Mouse (Mus musculus) MEL (cell line): ENCODE data around the gene Ankfn1. TPM values are rescaled to one million over a fixed set of nuclear protein-coding genes. Genes with fewer than 3 reads are reported as not detected.

ENCODE experiments used
- DNase-seq: peaks from one replicate; pipeline ENCODE4 v3.0.0; 2011; ENCODE audit warnings: low read depth, low spot score
- H3K27ac ChIP-seq: 2 replicates; pipeline ENCODE4 v1.5.1; 2012; ENCODE audit warnings: low read depth, mild to moderate bottlenecking, control low read depth, low read length, moderate library complexity; ENCODE audit not compliant: control insufficient read depth
- H3K27me3 ChIP-seq, 2 experiments: fragments of 150-350 bp in 1 of 2; sonication (generic) in 1 of 2; 2 replicates each; pipeline ENCODE4 v1.6.1; 2012; ENCODE audit warnings: low read length in 2 of 2, mild to moderate bottlenecking in 2 of 2, improper control_type of control experiment in 1 of 2, moderate library complexity in 1 of 2; ENCODE audit not compliant: insufficient read depth in 2 of 2, control insufficient read depth in 1 of 2
- H3K36me3 ChIP-seq, 2 experiments: 2 replicates each; pipeline ENCODE4 v1.6.1; 2012 to 2014; ENCODE audit warnings: low read length in 2 of 2, improper control_type of control experiment in 1 of 2, inconsistent platforms in 1 of 2, mild to moderate bottlenecking in 1 of 2; ENCODE audit not compliant: insufficient read depth in 2 of 2, control insufficient read depth in 1 of 2
- H3K4me1 ChIP-seq, 2 experiments: fragments of 150-350 bp in 1 of 2; sonication (generic) in 1 of 2; 2 replicates each; pipeline ENCODE4 v1.6.1; 2012; ENCODE audit warnings: low read length in 2 of 2, improper control_type of control experiment in 1 of 2, mild to moderate bottlenecking in 1 of 2; ENCODE audit not compliant: insufficient read depth in 2 of 2, control insufficient read depth in 1 of 2
- H3K4me3 ChIP-seq, 2 experiments: fragments of 150-350 bp in 1 of 2; sonication (generic) in 1 of 2; 2 replicates each; pipeline ENCODE4 v1.5.1; 2012; ENCODE audit warnings: low read depth in 2 of 2, low read length in 2 of 2, mild to moderate bottlenecking in 2 of 2, moderate library complexity in 2 of 2, control low read depth in 1 of 2, improper control_type of control experiment in 1 of 2; ENCODE audit not compliant: control insufficient read depth in 1 of 2, insufficient read depth in 1 of 2
- H3K79me2 ChIP-seq: 2 replicates; pipeline ENCODE4 v1.6.1; 2012; ENCODE audit warnings: mild to moderate bottlenecking, low read length, moderate library complexity; ENCODE audit not compliant: control insufficient read depth, poor library complexity, insufficient read depth
- H3K9ac ChIP-seq: 2 replicates; pipeline ENCODE4 v1.6.1; 2012; ENCODE audit warnings: low read depth, mild to moderate bottlenecking, control low read depth, low read length, moderate library complexity; ENCODE audit not compliant: control insufficient read depth, poor library complexity, severe bottlenecking
- H3K9me3 ChIP-seq: fragments of 150-350 bp; sonication (generic); replicated peaks from 2 replicates; pipeline ENCODE4 v1.6.1; 2012; ENCODE audit warnings: mild to moderate bottlenecking, low read length, improper control_type of control experiment, moderate library complexity; ENCODE audit not compliant: insufficient read depth
- BHLHE40 ChIP-seq: IDR thresholded peaks from 2 replicates; pipeline ENCODE4 v1.6.1; 2012; ENCODE audit warnings: low read depth, mild to moderate bottlenecking, inconsistent platforms, low read length, improper control_type of control experiment, borderline replicate concordance
- CHD2 ChIP-seq: IDR thresholded peaks from 2 replicates; pipeline ENCODE4 v1.6.1; 2011; ENCODE audit warnings: low read length, improper control_type of control experiment
- CTCF ChIP-seq, 3 experiments: IDR thresholded peaks in 2 of 3; conservative IDR thresholded peaks in 1 of 3; 2 replicates each; pipeline ENCODE4 v1.5.1; 2011 to 2012; ENCODE audit warnings: low read length in 3 of 3, low read depth in 2 of 3, mild to moderate bottlenecking in 2 of 3, improper control_type of control experiment in 1 of 3, inconsistent platforms in 1 of 3, mixed read lengths in 1 of 3, moderate library complexity in 1 of 3; ENCODE audit not compliant: control insufficient read depth in 1 of 3, insufficient read depth in 1 of 3, poor library complexity in 1 of 3, severe bottlenecking in 1 of 3
- ELF1 ChIP-seq: IDR thresholded peaks from 2 replicates; pipeline ENCODE4 v1.6.1; 2014; ENCODE audit warnings: low read depth, mild to moderate bottlenecking, inconsistent platforms, low read length, improper control_type of control experiment, moderate library complexity
- EP300 ChIP-seq, 2 experiments: IDR thresholded peaks; 2 replicates each; pipeline ENCODE4 v1.6.1; 2011; ENCODE audit warnings: improper control_type of control experiment in 2 of 2, low read length in 2 of 2, low read depth in 1 of 2, mild to moderate bottlenecking in 1 of 2
- GATA1 ChIP-seq: IDR thresholded peaks from 2 replicates; pipeline ENCODE4 v1.6.1; 2011; ENCODE audit warnings: low read depth, low read length, improper control_type of control experiment
- JUND ChIP-seq: IDR thresholded peaks from 2 replicates; pipeline ENCODE4 v1.6.1; 2011; ENCODE audit warnings: low read depth, mild to moderate bottlenecking, improper control_type of control experiment, low read length
- KAT2A ChIP-seq: conservative IDR thresholded peaks from 2 replicates; pipeline ENCODE4 v1.6.1; 2012; ENCODE audit warnings: low read depth, low read length, improper control_type of control experiment, inconsistent platforms
- MAFK ChIP-seq: IDR thresholded peaks from 2 replicates; pipeline ENCODE4 v1.6.1; 2011; ENCODE audit warnings: low read depth, mild to moderate bottlenecking, low read length, improper control_type of control experiment, borderline replicate concordance
- MAX ChIP-seq: IDR thresholded peaks from 2 replicates; pipeline ENCODE4 v1.6.1; 2011; ENCODE audit warnings: low read length, improper control_type of control experiment
- MAZ ChIP-seq: IDR thresholded peaks from 2 replicates; pipeline ENCODE4 v1.6.1; 2012; ENCODE audit warnings: low read depth, mild to moderate bottlenecking, inconsistent platforms, low read length, improper control_type of control experiment
- MYC ChIP-seq: IDR thresholded peaks from 2 replicates; pipeline ENCODE4 v1.6.1; 2011; ENCODE audit warnings: low read depth, mild to moderate bottlenecking, low read length, improper control_type of control experiment, moderate library complexity
- POLR2A ChIP-seq, 2 experiments: IDR thresholded peaks; 2 replicates each; pipeline ENCODE4 v1.6.1; 2011 to 2012; ENCODE audit warnings: low read length in 2 of 2, mild to moderate bottlenecking in 2 of 2, control low read depth in 1 of 2, improper control_type of control experiment in 1 of 2, low read depth in 1 of 2, moderate library complexity in 1 of 2; ENCODE audit not compliant: control insufficient read depth in 1 of 2, insufficient read depth in 1 of 2, poor library complexity in 1 of 2
- POLR2AphosphoS5 ChIP-seq: IDR thresholded peaks from 2 replicates; pipeline ENCODE4 v1.6.1; 2012; ENCODE audit warnings: low read depth, borderline replicate concordance, mild to moderate bottlenecking, inconsistent platforms, low read length, moderate library complexity, mixed read lengths
- RCOR1 ChIP-seq: IDR thresholded peaks from 2 replicates; pipeline ENCODE4 v1.6.1; 2012; ENCODE audit warnings: low read depth, mild to moderate bottlenecking, inconsistent platforms, low read length, improper control_type of control experiment
- SIN3A ChIP-seq: IDR thresholded peaks from 2 replicates; pipeline ENCODE4 v1.6.1; 2012; ENCODE audit warnings: low read length, improper control_type of control experiment, inconsistent platforms
- TAL1 ChIP-seq: IDR thresholded peaks from 2 replicates; pipeline ENCODE4 v1.6.1; 2012; ENCODE audit warnings: mild to moderate bottlenecking, inconsistent platforms, low read length, moderate library complexity, mixed read lengths
- TCF12 ChIP-seq: IDR thresholded peaks from 2 replicates; pipeline ENCODE4 v1.6.1; 2014; ENCODE audit warnings: low read depth, mild to moderate bottlenecking, inconsistent platforms, low read length, improper control_type of control experiment, moderate library complexity
- UBTF ChIP-seq: IDR thresholded peaks from 2 replicates; pipeline ENCODE4 v1.6.1; 2012; ENCODE audit warnings: low read depth, mild to moderate bottlenecking, inconsistent platforms, low read length, improper control_type of control experiment, moderate library complexity, borderline replicate concordance; ENCODE audit not compliant: insufficient read depth
- ZMIZ1 ChIP-seq: IDR thresholded peaks from 2 replicates; pipeline ENCODE4 v1.6.1; 2012; ENCODE audit warnings: low read depth, mild to moderate bottlenecking, inconsistent platforms, low read length, improper control_type of control experiment, moderate library complexity
- polyA plus RNA-seq, 2 experiments: library from polyadenylated mRNA; stranded (reverse) in 1 of 2; unstranded in 1 of 2; fragments of >175 nt in 1 of 2; fragments of >200 nt in 1 of 2; gene quantifications; 2 replicates each; pipeline versions ENCODE4 v1.2.1 to v1.2.4; 2012; ENCODE audit warnings: low replicate concordance in 2 of 2, low read depth in 1 of 2; ENCODE audit not compliant: insufficient read length in 2 of 2, insufficient read depth in 1 of 2, missing spikeins in 1 of 2
- total RNA-seq: library from RNA; depleted of rRNA; stranded (reverse); fragments of 300-350 nt; gene quantifications from 2 replicates; pipeline ENCODE4 v1.2.3, GENCODE M21; 2012

The Ankfn1 gene
- total and polyA plus RNA-seq, 3 experiments, result not detected

- DNase-seq, result no peak
- TF ChIP-seq CTCF (IDR thresholded peaks at IDR 0.05 in 2 of 3, conservative IDR thresholded peaks at IDR 0.05 in 1 of 3; ENCODE audit: control insufficient read depth in 1 of 3, insufficient read depth in 1 of 3, low read depth in 2 of 3, low read length in 3 of 3, poor library complexity in 1 of 3, severe bottlenecking in 1 of 3), result no peak
- TF ChIP-seq TAL1, result no peak
- TF ChIP-seq ELF1, result no peak
- no peak for TF ChIP-seq ZMIZ1
- TF ChIP-seq KAT2A, result no peak
- Histone ChIP-seq H3K4me1 (no peaks in the 10 kb centered on the region), H3K36me3 (no peaks in the 10 kb centered on the region), H3K27ac (no peak overlapping the region), H3K4me3 (no peak overlapping the region), H3K9me3 (no peaks in the 10 kb centered on the region), H3K79me2 (no peaks in the 10 kb centered on the region), H3K27me3 (no peaks in the 10 kb centered on the region), H3K9ac (no peak overlapping the region)
These were observed 12.3 kb downstream of the Ankfn1 start for GRCm38 (mm10) chr11:89765014-89765769.

- Histone ChIP-seq H3K27me3 (no peaks in the 10 kb centered on the region), H3K9me3 (no peaks in the 10 kb centered on the region), H3K4me1 (no peaks in the 10 kb centered on the region), H3K9ac (no peak overlapping the region), H3K27ac (no peak overlapping the region), H3K4me3 (no peak overlapping the region), H3K79me2 (no peaks in the 10 kb centered on the region)
- DNase-seq, result no peak
- no peak for TF ChIP-seq BHLHE40
- TF ChIP-seq POLR2AphosphoS5, result no peak
- no peak for TF ChIP-seq POLR2A (IDR thresholded peaks at IDR 0.05; ENCODE audit: control insufficient read depth in 1 of 2, insufficient read depth in 1 of 2, low read depth in 1 of 2, low read length in 2 of 2, poor library complexity in 1 of 2)
- TF ChIP-seq SIN3A, result no peak
- TF ChIP-seq MAZ, result no peak
- no peak for TF ChIP-seq MAFK
- no peak for TF ChIP-seq TCF12
- TF ChIP-seq ELF1, result no peak
- TF ChIP-seq GATA1, result no peak
- no peak for TF ChIP-seq JUND
- no peak for TF ChIP-seq RCOR1
- TF ChIP-seq CHD2, result no peak
- TF ChIP-seq EP300 (IDR thresholded peaks at IDR 0.05; ENCODE audit: low read depth in 1 of 2, low read length in 2 of 2), result no peak
- no peak for TF ChIP-seq UBTF
- TF ChIP-seq MAX, result no peak
- TF ChIP-seq MYC, result no peak
- TF ChIP-seq, all 39 proteins: peak for 0
- no peaks in the 10 kb centered on the region for H3K36me3 ChIP-seq
These were observed 43.3 kb downstream of the Ankfn1 start for GRCm38 (mm10) chr11:89733973-89734693.
